Mouse (Mus musculus): ENCODE results near the gene Pip5k1c. TPM values are rescaled to one million over a fixed set of nuclear protein-coding genes. Genes with fewer than 3 reads are reported as not detected.

Gene Pip5k1c
- total and polyA plus RNA-seq, 2 experiments = 7.4 to 30.1 TPM

- Histone ChIP-seq H3K27me3 (ENCODE audit: control insufficient read depth, insufficient read depth, low read length) (no peaks in the 10 kb centered on the region), H3K79me2 (ENCODE audit: control insufficient read depth, insufficient read depth, low read length) (no peaks in the 10 kb centered on the region), H3K4me1 (ENCODE audit: control insufficient read depth, insufficient read depth, low read length) (peaks cover 16% of the 10 kb centered on the region; the same call in 1 of the 2 replicates), H3K4me3 (ENCODE audit: insufficient read depth, low read depth, low read length) (no peak overlapping the region), H3K9ac (ENCODE audit: low read depth, low read length) (no peak overlapping the region), H3K36me3 (ENCODE audit: control insufficient read depth, insufficient read depth, low read length) (no peaks in the 10 kb centered on the region; the same call in 1 of the 2 replicates), H3K27ac (replicated peaks; ENCODE audit: insufficient read depth, low read depth, low read length) (no peak overlapping the region)
- no peak for TF ChIP-seq CTCF (IDR thresholded peaks at IDR 0.05; ENCODE audit: low read depth, low read length)
- TF ChIP-seq POLR2A (IDR thresholded peaks at IDR 0.05; ENCODE audit: extremely low read depth, insufficient read depth, low read length) = no peak
- 35% methylated on average over 9 of the region's 9 CpGs for WGBS
- DNase-seq (ENCODE audit: extremely low read depth, low read depth, low spot score) = no peak
These were observed 59.0 kb downstream of the Pip5k1c start for GRCm38 (mm10) chr10:81351678-81352291.

GRCm38 (mm10) chr10:81354738-81355477 is 62.1 kb downstream of the Pip5k1c start:
- peaks cover 15% of the 10 kb centered on the region for H3K4me1 ChIP-seq (ENCODE audit: control insufficient read depth, insufficient read depth, low read length)
- 0 out of 2 replicates have a peak, but pooled peaks cover 3% of the 10 kb centered on the region for H3K79me2 ChIP-seq (ENCODE audit: control insufficient read depth, insufficient read depth, low read length)
- H3K27me3 ChIP-seq (ENCODE audit: control insufficient read depth, insufficient read depth, low read length) = no peaks in the 10 kb centered on the region
- no peak overlapping the region for H3K9ac ChIP-seq (ENCODE audit: low read depth, low read length)
- peak overlapping the region; percentile 26; the same call in 1 of the 2 replicates for H3K27ac ChIP-seq (replicated peaks; ENCODE audit: insufficient read depth, low read depth, low read length)
- H3K4me3 ChIP-seq (ENCODE audit: insufficient read depth, low read depth, low read length) = no peak overlapping the region
- no peaks in the 10 kb centered on the region for H3K36me3 ChIP-seq (ENCODE audit: control insufficient read depth, insufficient read depth, low read length)
- TF ChIP-seq CTCF (IDR thresholded peaks at IDR 0.05; ENCODE audit: low read depth, low read length) = no peak
- no peak for TF ChIP-seq POLR2A (IDR thresholded peaks at IDR 0.05; ENCODE audit: extremely low read depth, insufficient read depth, low read length)
- no peak for DNase-seq (ENCODE audit: extremely low read depth, low read depth, low spot score)
- 63% methylated on average over 9 of the region's 9 CpGs for WGBS

GRCm38 (mm10) chr10:81355533-81355932 is 62.8 kb downstream of the Pip5k1c start:
- no peak overlapping the region for H3K9ac ChIP-seq (ENCODE audit: low read depth, low read length)
- TF ChIP-seq CTCF (IDR thresholded peaks at IDR 0.05; ENCODE audit: low read depth, low read length) = no peak
- TF ChIP-seq POLR2A (IDR thresholded peaks at IDR 0.05; ENCODE audit: extremely low read depth, insufficient read depth, low read length) = no peak
- 0 out of 2 replicates have a peak, but pooled peaks cover 3% of the 10 kb centered on the region for H3K79me2 ChIP-seq (ENCODE audit: control insufficient read depth, insufficient read depth, low read length)
- H3K4me3 ChIP-seq (ENCODE audit: insufficient read depth, low read depth, low read length) = no peak overlapping the region
- DNase-seq (ENCODE audit: extremely low read depth, low read depth, low spot score) = no peak
- no peaks in the 10 kb centered on the region for H3K27me3 ChIP-seq (ENCODE audit: control insufficient read depth, insufficient read depth, low read length)
- peaks cover 15% of the 10 kb centered on the region for H3K4me1 ChIP-seq (ENCODE audit: control insufficient read depth, insufficient read depth, low read length)
- 87% methylated on average over 4 of the region's 4 CpGs for WGBS
- H3K36me3 ChIP-seq (ENCODE audit: control insufficient read depth, insufficient read depth, low read length) = no peaks in the 10 kb centered on the region
- H3K27ac ChIP-seq (replicated peaks; ENCODE audit: insufficient read depth, low read depth, low read length) = no peak overlapping the region

GRCm38 (mm10) chr10:81356352-81356990 is 63.7 kb downstream of the Pip5k1c start:
- no peak overlapping the region for H3K9ac ChIP-seq (ENCODE audit: low read depth, low read length)
- H3K4me1 ChIP-seq (ENCODE audit: control insufficient read depth, insufficient read depth, low read length) = peaks cover 13% of the 10 kb centered on the region
- no peak for DNase-seq (ENCODE audit: extremely low read depth, low read depth, low spot score)
- no peaks in the 10 kb centered on the region for H3K36me3 ChIP-seq (ENCODE audit: control insufficient read depth, insufficient read depth, low read length)
- 0 out of 2 replicates have a peak, but pooled peaks cover 3% of the 10 kb centered on the region for H3K79me2 ChIP-seq (ENCODE audit: control insufficient read depth, insufficient read depth, low read length)
- H3K27me3 ChIP-seq (ENCODE audit: control insufficient read depth, insufficient read depth, low read length) = no peaks in the 10 kb centered on the region
- no peak overlapping the region for H3K4me3 ChIP-seq (ENCODE audit: insufficient read depth, low read depth, low read length)
- H3K27ac ChIP-seq (replicated peaks; ENCODE audit: insufficient read depth, low read depth, low read length) = no peak overlapping the region
- WGBS = 52% methylated on average over 12 of the region's 12 CpGs
- TF ChIP-seq POLR2A (IDR thresholded peaks at IDR 0.05; ENCODE audit: extremely low read depth, insufficient read depth, low read length) (no peak), CTCF (IDR thresholded peaks at IDR 0.05; ENCODE audit: low read depth, low read length) (no peak)

- Histone ChIP-seq H3K27me3 (ENCODE audit: control insufficient read depth, insufficient read depth, low read length) (no peaks in the 10 kb centered on the region), H3K27ac (replicated peaks; ENCODE audit: insufficient read depth, low read depth, low read length) (no peak within 1 kb of the TSS), H3K79me2 (ENCODE audit: control insufficient read depth, insufficient read depth, low read length) (0 out of 2 replicates have a peak, but pooled peaks cover 3% of the 10 kb centered on the region), H3K9ac (ENCODE audit: low read depth, low read length) (peak within 1 kb of the TSS; percentile 91), H3K4me3 (ENCODE audit: insufficient read depth, low read depth, low read length) (peak within 1 kb of the TSS; percentile 89), H3K4me1 (ENCODE audit: control insufficient read depth, insufficient read depth, low read length) (peaks cover 13% of the 10 kb centered on the region), H3K36me3 (ENCODE audit: control insufficient read depth, insufficient read depth, low read length) (no peaks in the 10 kb centered on the region)
- TF ChIP-seq POLR2A (IDR thresholded peaks at IDR 0.05; ENCODE audit: extremely low read depth, insufficient read depth, low read length) (peak; percentile 61; the same call in 1 of the 2 replicates), CTCF (IDR thresholded peaks at IDR 0.05; ENCODE audit: low read depth, low read length) (no peak)
- 2% methylated on average over 79 of the region's 79 CpGs for WGBS
- peak; percentile 59 for DNase-seq (ENCODE audit: extremely low read depth, low read depth, low spot score)
These were observed 64.5 kb downstream of the Pip5k1c start, which contains the start of gene Mfsd12 for GRCm38 (mm10) chr10:81356991-81357844. Gene Mfsd12 (plus strand): TSS chr10:81357491.

All from liver, adult 2 months (tissue).